7 mouse cellular contexts compared by ENCODE assay signal in genomic region chr2:143062812-143063792, GRCm38 (mm10). TPM values are rescaled to one million over a fixed set of nuclear protein-coding genes. Genes with fewer than 3 reads are reported as not detected.
DNase-seq lines count a peak whose midpoint lies in the region; ATAC-seq lines count a peak whose summit lies in the region.

TSS of gene Snrpb2 (plus strand) at chr2:143063039.

- WGBS in intestine, embryonic 16.5 days = under 1% methylated on average over 55 of the region's 55 CpGs
- 2% methylated on average over 55 of the region's 55 CpGs for WGBS in midbrain, embryonic 11.5 days

- no peaks in the 10 kb centered on the region for H3K27me3 ChIP-seq in intestine, embryonic 16.5 days (replicated peaks; ENCODE audit: control insufficient read depth, insufficient read depth, low read length)
- H3K27me3 ChIP-seq in midbrain, embryonic 11.5 days (ENCODE audit: control insufficient read depth, insufficient read depth, low read length) = no peaks in the 10 kb centered on the region

- peak; percentile 98 for ATAC-seq in intestine, embryonic 16.5 days
- peak; percentile 94 for ATAC-seq in midbrain, embryonic 11.5 days (ENCODE audit: low FRiP score)

- H3K4me2 ChIP-seq in intestine, embryonic 16.5 days (ENCODE audit: low read depth, low read length) = peak within 1 kb of the TSS; percentile 70
- H3K4me2 ChIP-seq in midbrain, embryonic 11.5 days = peak within 1 kb of the TSS; percentile 88

- H3K4me1 ChIP-seq in intestine, embryonic 16.5 days (ENCODE audit: control insufficient read depth, insufficient read depth, low read length) = 0 out of 2 replicates have a peak, but pooled peaks cover 2% of the 10 kb centered on the region
- peaks cover 3% of the 10 kb centered on the region; the same call in 1 of the 2 replicates for H3K4me1 ChIP-seq in midbrain, embryonic 11.5 days (ENCODE audit: control insufficient read depth, insufficient read depth, low read length)

- H3K36me3 ChIP-seq in intestine, embryonic 16.5 days (ENCODE audit: control insufficient read depth, insufficient read depth, low read length) = no peaks in the 10 kb centered on the region
- H3K36me3 ChIP-seq in midbrain, embryonic 11.5 days (ENCODE audit: control insufficient read depth, insufficient read depth, low read length) = peaks cover 5% of the 10 kb centered on the region; the same call in 1 of the 2 replicates

- no peaks in the 10 kb centered on the region for H3K9me3 ChIP-seq in intestine, embryonic 16.5 days (ENCODE audit: control insufficient read depth, low read length)
- H3K9me3 ChIP-seq in midbrain, embryonic 11.5 days (ENCODE audit: control insufficient read depth, low read length) = no peaks in the 10 kb centered on the region

- intact Hi-C loops in gastrocnemius, postnatal 36 days (cut with DNase I) = loop anchor here (10.0 kb wide), 1 partner anchor 158 kb away; the partner anchor contains the start of gene Kif16b
- intact Hi-C loops in left cerebral cortex, postnatal 36 days (cut with DNase I) = loop anchor here (5.0 kb wide), 1 partner anchor 161 kb away; the partner anchor contains the start of gene Kif16b

- peak within 1 kb of the TSS; percentile 86 for H3K4me3 ChIP-seq in intestine, embryonic 16.5 days (ENCODE audit: low read length)
- peak within 1 kb of the TSS; percentile 81 for H3K4me3 ChIP-seq in midbrain, embryonic 11.5 days (ENCODE audit: low read depth, low read length)

- DNase-seq in adrenal gland, adult 18-20 months (ENCODE audit: low spot score in 2 of 2) = peak; percentile 83 to 89
- peak; percentile 97 for DNase-seq in embryo, embryonic 11 days
- peak; percentile 83 to 87 for DNase-seq in gastrocnemius, postnatal 36 days
- DNase-seq in left cerebral cortex, postnatal 36 days (ENCODE audit: low spot score in 2 of 2) = peak; percentile 87 to 89
- peak; percentile 99 for DNase-seq in midbrain, embryonic 11.5 days (ENCODE audit: low spot score, missing footprints)
- DNase-seq in skeletal muscle tissue, adult 2 months (ENCODE audit: low read depth, low spot score) = peak; percentile 81

- peak within 1 kb of the TSS; percentile 79 for H3K9ac ChIP-seq in intestine, embryonic 16.5 days (ENCODE audit: low read depth, low read length)
- peak within 1 kb of the TSS; percentile 84 for H3K9ac ChIP-seq in midbrain, embryonic 11.5 days (ENCODE audit: low read length)

- peak within 1 kb of the TSS; percentile 47 for H3K27ac ChIP-seq in intestine, embryonic 16.5 days (ENCODE audit: low read length)
- H3K27ac ChIP-seq in midbrain, embryonic 11.5 days (ENCODE audit: low read depth, low read length) = no peak within 1 kb of the TSS

RNA-seq across cellular contexts. Expression of gene Snrpb2, which starts in this region (rescaled TPM):
- 10 to 100 TPM; 38.1 to 38.2 TPM for total RNA-seq in adrenal gland, adult 18-20 months (2021)
- total RNA-seq in gastrocnemius, postnatal 36 days (2021) = 10 to 100 TPM; 13.2 to 18.0 TPM
- 46.9 and 47.1 TPM in 2 replicates for polyA plus RNA-seq in intestine, embryonic 16.5 days (2015; fragmentation: Nextera tagmentation; extraction: Ambion mirVana)
- total RNA-seq in left cerebral cortex, postnatal 36 days (2021) = 10 to 100 TPM; 31.2 to 41.7 TPM
- polyA plus RNA-seq in midbrain, embryonic 11.5 days (2014; fragmentation: Nextera tagmentation; extraction: Ambion mirVana) = 149 and 152 TPM in 2 replicates
